Mouse (Mus musculus) midbrain, embryonic 11.5 days (tissue): ENCODE results near the gene Pi4kb. TPM values are rescaled to one million over a fixed set of nuclear protein-coding genes. Genes with fewer than 3 reads are reported as not detected.
A peak's percentile ranks its signal among the peaks of the same experiment; 100 is the strongest.
"Not testable (repeated sequence)": the region's sequence is repeated elsewhere in the genome, so short reads cannot be mapped to it uniquely, and the experiment has no call there.

Source experiments
- ATAC-seq: fragments of 200-750 bp; cut with Nextera tagmentation; 2 replicates; pipeline ENCODE4 v1.8.0; 2017; ENCODE audit warnings: moderate TSS enrichment, moderate library complexity; ENCODE audit not compliant: low FRiP score
- DNase-seq: peaks from one replicate; pipeline ENCODE4 v3.0.0; 2015; ENCODE audit warnings: low spot score; ENCODE audit errors: missing footprints
- H3K27ac ChIP-seq: fragments of 300-500 bp; sonication (generic); 2 replicates; pipeline ENCODE4 v1.5.1; 2014; ENCODE audit warnings: low read depth, low read length
- H3K27me3 ChIP-seq: fragments of 300-500 bp; sonication (generic); 2 replicates; pipeline ENCODE4 v1.6.1; 2014; ENCODE audit warnings: mild to moderate bottlenecking, low read length, moderate library complexity, mixed read lengths; ENCODE audit not compliant: control insufficient read depth, insufficient read depth
- H3K36me3 ChIP-seq: fragments of 300-500 bp; sonication (generic); 2 replicates; pipeline ENCODE4 v1.6.1; 2014; ENCODE audit warnings: mild to moderate bottlenecking, low read length, moderate library complexity, mixed read lengths; ENCODE audit not compliant: control insufficient read depth, insufficient read depth
- H3K4me1 ChIP-seq: fragments of 300-500 bp; sonication (generic); 2 replicates; pipeline ENCODE4 v1.6.1; 2014; ENCODE audit warnings: low read length; ENCODE audit not compliant: control insufficient read depth, insufficient read depth
- H3K4me2 ChIP-seq: fragments of 300-500 bp; sonication (generic); 2 replicates; pipeline ENCODE4 v1.6.1; 2014; ENCODE audit warnings: mild to moderate bottlenecking, moderate library complexity
- H3K4me3 ChIP-seq: fragments of 300-500 bp; sonication (generic); 2 replicates; pipeline ENCODE4 v1.5.1; 2014; ENCODE audit warnings: low read depth, low read length
- H3K9ac ChIP-seq: fragments of 300-500 bp; sonication (generic); 2 replicates; pipeline ENCODE4 v1.6.1; 2014; ENCODE audit warnings: low read length
- H3K9me3 ChIP-seq: fragments of 300-500 bp; sonication (generic); 2 replicates; pipeline ENCODE4 v1.6.1; 2016; ENCODE audit warnings: low read length; ENCODE audit not compliant: control insufficient read depth
- WGBS: fragments of 180-500 bp; shearing (Covaris S2); extraction: QIAGEN DNeasy Blood & Tissue Kit; methylation state at CpG from one replicate; pipeline ENCODE4 v1.1.7; 2014; 5-methylcytosine and 5-hydroxymethylcytosine counted together
- polyA plus RNA-seq: library from polyadenylated mRNA; unstranded; fragments of >200 nt; fragmentation: Nextera tagmentation; extraction: Ambion mirVana; gene quantifications from 2 replicates; pipeline ENCODE4 v1.2.1, GENCODE M21; 2014

Gene Pi4kb
- polyA plus RNA-seq, 1 experiment from 2014 or later: 21.2 TPM

DNA sequence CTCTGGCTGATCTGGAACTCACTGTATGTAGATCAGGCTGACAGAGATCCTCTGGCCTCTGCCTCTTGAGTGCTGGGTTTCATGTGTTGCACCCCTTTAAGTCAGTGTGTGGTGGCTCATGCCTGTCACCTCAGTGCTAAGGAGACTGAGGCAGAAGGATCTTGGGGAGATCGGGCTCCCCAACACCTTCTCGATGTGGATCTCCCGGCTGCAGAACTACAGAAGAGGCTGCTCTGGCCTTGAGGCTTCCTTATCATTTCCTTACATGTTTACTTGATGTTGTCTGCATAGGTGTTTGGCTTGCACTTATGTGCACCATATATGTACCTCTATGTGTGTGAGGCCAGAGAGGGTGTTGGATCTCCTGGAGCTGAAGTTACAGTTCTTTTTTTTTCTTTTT lies 40.0 kb upstream of the Pi4kb start:
- not testable (repeated sequence) for H3K27ac ChIP-seq, H3K9ac ChIP-seq, H3K27me3 ChIP-seq, H3K4me2 ChIP-seq, H3K4me1 ChIP-seq, ATAC-seq, H3K36me3 ChIP-seq, H3K4me3 ChIP-seq, H3K9me3 ChIP-seq
- 96% methylated on average over 3 of the region's 3 CpGs for WGBS
- DNase-seq: peak; percentile 69

- ATAC-seq, H3K27ac ChIP-seq, H3K9ac ChIP-seq, H3K9me3 ChIP-seq, H3K27me3 ChIP-seq, H3K4me2 ChIP-seq, H3K4me3 ChIP-seq, H3K4me1 ChIP-seq, H3K36me3 ChIP-seq: not testable (repeated sequence)
- peak; percentile 75 for DNase-seq
- WGBS: 87% methylated on average over 3 of the region's 3 CpGs
Observed at GRCm38 (mm10) chr3:94935332-94935731, 39.2 kb upstream of the Pi4kb start.

DNA sequence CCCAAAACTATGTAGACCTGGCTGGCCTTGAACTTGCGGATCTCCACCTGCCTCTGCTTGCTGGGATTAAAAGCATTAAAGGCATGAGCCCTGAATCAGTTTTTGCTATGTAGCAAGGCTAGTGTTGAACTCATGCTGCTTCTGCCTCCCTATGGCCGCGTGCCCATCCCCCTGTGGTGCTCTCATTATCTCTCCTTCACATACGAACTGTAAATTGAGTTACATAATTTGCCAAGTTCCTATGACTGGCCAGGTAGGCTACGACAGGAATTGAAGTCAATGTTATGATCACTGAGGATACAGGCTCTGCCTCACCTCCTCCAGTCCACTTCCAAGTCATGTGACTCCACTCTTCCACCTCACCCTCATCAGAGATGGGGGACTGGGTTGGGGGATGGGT lies 38.4 kb upstream of the Pi4kb start:
- not testable (repeated sequence) for H3K4me3 ChIP-seq, H3K27ac ChIP-seq, H3K4me1 ChIP-seq, H3K9me3 ChIP-seq, DNase-seq, H3K4me2 ChIP-seq, ATAC-seq, H3K9ac ChIP-seq, H3K36me3 ChIP-seq, H3K27me3 ChIP-seq
- 87% methylated on average over 5 of the region's 5 CpGs for WGBS

GRCm38 (mm10) chr3:94937194-94937593 lies 37.3 kb upstream of the Pi4kb start:
- not testable (repeated sequence) for H3K4me2 ChIP-seq, H3K36me3 ChIP-seq, H3K4me3 ChIP-seq, H3K27ac ChIP-seq, H3K4me1 ChIP-seq, ATAC-seq, DNase-seq, H3K27me3 ChIP-seq, H3K9ac ChIP-seq, H3K9me3 ChIP-seq
- 95% methylated on average over 6 of the region's 7 CpGs for WGBS

GRCm38 (mm10) chr3:94940033-94940432 lies 34.5 kb upstream of the Pi4kb start:
- DNase-seq: peak; percentile 10
- not testable (repeated sequence) for H3K4me2 ChIP-seq, H3K4me3 ChIP-seq, ATAC-seq, H3K36me3 ChIP-seq, H3K27ac ChIP-seq, H3K9me3 ChIP-seq, H3K27me3 ChIP-seq, H3K9ac ChIP-seq, H3K4me1 ChIP-seq
- 70% methylated on average over 9 of the region's 9 CpGs for WGBS

DNA sequence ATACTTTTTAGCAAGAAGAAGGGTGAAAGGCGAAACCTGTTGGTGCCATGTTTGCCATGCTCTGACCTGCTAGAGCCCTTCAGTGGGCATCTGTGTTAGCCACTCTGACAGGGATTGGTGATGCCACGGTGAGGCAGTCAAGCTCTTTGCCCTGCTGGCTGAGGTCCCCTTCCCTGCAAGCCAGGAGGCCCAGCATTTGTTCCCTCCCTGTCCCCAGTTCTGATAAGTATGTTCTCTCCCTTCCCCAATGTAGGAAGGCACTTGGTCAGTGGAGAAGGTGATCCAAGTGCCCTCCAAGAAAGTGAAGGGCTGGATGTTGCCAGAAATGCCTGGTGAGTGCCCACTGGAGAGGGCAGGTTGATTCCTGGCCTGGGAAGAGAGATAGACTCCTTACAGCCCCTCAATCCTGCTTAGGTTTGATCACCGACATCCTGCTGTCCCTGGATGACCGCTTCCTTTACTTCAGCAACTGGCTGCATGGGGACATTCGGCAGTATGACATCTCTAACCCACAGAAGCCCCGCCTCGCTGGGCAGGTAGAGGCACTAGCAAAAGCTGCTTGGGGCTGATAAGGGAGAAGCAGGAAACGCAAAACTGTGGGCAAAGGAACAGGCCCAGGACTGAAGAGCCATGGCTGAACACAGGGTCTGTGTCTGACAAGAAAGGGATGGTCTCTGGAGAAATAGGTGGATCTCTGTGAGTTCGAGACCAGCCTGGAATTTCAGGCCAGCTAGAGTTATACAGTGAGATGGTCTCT lies 32.1 kb upstream of the Pi4kb start:
- H3K9me3 ChIP-seq, H3K4me3 ChIP-seq, H3K27ac ChIP-seq, H3K27me3 ChIP-seq, H3K4me1 ChIP-seq, DNase-seq, H3K4me2 ChIP-seq, H3K9ac ChIP-seq, H3K36me3 ChIP-seq, ATAC-seq: not testable (repeated sequence)
- 82% methylated on average over 7 of the region's 9 CpGs for WGBS

DNA sequence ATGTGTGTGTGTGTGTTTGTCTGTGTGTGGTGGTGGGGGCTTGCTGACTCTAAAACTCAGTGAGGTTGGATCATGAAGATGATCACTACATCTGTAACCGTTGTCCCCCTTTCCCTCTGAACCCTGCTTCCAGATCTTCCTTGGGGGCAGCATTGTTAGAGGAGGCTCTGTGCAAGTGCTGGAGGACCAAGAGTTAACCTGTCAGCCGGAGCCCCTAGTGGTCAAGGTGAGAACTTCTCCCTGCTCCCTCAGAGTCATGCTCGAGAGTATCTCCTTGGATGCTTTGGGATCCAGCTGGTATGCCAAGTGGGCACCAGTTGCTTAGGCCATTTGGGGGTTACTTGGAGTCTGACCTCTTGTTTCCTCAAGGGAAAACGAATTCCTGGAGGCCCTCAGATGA lies 30.8 kb upstream of the Pi4kb start:
- H3K9me3 ChIP-seq, H3K4me3 ChIP-seq, H3K27me3 ChIP-seq, H3K36me3 ChIP-seq, H3K9ac ChIP-seq, H3K27ac ChIP-seq, H3K4me1 ChIP-seq, H3K4me2 ChIP-seq, DNase-seq: not testable (repeated sequence)
- 0 out of 2 replicates have a peak, but pooled peaks have one; percentile 33 for ATAC-seq
- WGBS: 21% methylated on average over 4 of the region's 4 CpGs

DNA sequence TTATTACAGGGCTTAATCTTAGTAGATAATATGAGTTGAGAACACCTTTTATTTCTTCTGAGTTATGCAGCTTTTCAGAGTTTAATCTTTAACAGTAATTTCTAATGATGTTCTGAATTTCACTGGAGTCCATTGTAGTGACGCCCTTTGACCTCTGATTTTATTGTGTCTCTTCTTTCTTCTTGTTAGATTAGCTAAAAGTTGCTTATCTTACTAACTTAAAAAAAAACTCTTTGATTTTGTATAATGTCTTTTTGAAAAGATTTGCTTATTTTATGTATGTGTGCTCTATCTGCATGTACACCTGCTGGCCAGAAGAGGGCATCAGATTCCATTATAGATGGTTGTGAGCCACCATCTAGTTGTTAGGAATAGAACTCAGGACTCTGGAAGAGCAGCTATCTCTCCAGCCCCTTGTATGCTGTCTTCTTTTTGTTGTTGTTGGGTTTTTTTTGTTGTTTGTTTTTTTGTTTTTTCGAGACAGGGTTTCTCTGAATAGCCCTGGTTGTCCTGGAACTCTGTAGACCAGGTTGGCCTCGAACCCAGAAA lies 26.4 kb upstream of the Pi4kb start:
- ATAC-seq (no peak), DNase-seq (no peak)
- H3K4me3 ChIP-seq: no peak overlapping the region
- no peaks in the 10 kb centered on the region for H3K4me1 ChIP-seq
- no peak overlapping the region for H3K9ac ChIP-seq
- no peak overlapping the region for H3K4me2 ChIP-seq
- H3K9me3 ChIP-seq: no peaks in the 10 kb centered on the region
- WGBS: 68% methylated on average over 3 of the region's 3 CpGs
- H3K27me3 ChIP-seq: no peaks in the 10 kb centered on the region
- no peaks in the 10 kb centered on the region for H3K36me3 ChIP-seq
- no peak overlapping the region for H3K27ac ChIP-seq

- H3K4me2 ChIP-seq: no peak overlapping the region
- no peak overlapping the region for H3K4me3 ChIP-seq
- no peaks in the 10 kb centered on the region for H3K36me3 ChIP-seq
- H3K4me1 ChIP-seq: peaks cover 2% of the 10 kb centered on the region
- WGBS: 85% methylated on average over 3 of the region's 3 CpGs
- H3K9ac ChIP-seq: no peak overlapping the region
- no peak overlapping the region for H3K27ac ChIP-seq
- ATAC-seq (no peak), DNase-seq (no peak)
- H3K27me3 ChIP-seq: no peaks in the 10 kb centered on the region
- H3K9me3 ChIP-seq: no peaks in the 10 kb centered on the region
Observed at GRCm38 (mm10) chr3:94949645-94950044, 24.9 kb upstream of the Pi4kb start.
